Mouse (Mus musculus) lung, postnatal 0 days (tissue): ENCODE results near the gene Washc4. TPM values are rescaled to one million over a fixed set of nuclear protein-coding genes. Genes with fewer than 3 reads are reported as not detected.
A peak's percentile ranks its signal among the peaks of the same experiment; 100 is the strongest.
"Not testable (repeated sequence)": the region's sequence is repeated elsewhere in the genome, so short reads cannot be mapped to it uniquely, and the experiment has no call there.

ENCODE experiments used
- ATAC-seq: fragments of 200-750 bp; cut with Nextera tagmentation; 2 replicates; pipeline ENCODE4 v1.8.0; 2017; ENCODE audit warnings: moderate library complexity
- DNase-seq: peaks from one replicate; pipeline ENCODE4 v3.0.0-alpha.2; 2016; ENCODE audit warnings: low spot score
- H3K27ac ChIP-seq: fragments of 300-500 bp; sonication (generic); 2 replicates; pipeline ENCODE4 v1.5.1; 2014; ENCODE audit warnings: antibody characterized with exemption, mild to moderate bottlenecking, low read length, mixed read lengths
- H3K27me3 ChIP-seq: fragments of 300-500 bp; sonication (generic); replicated peaks from 2 replicates; pipeline ENCODE4 v1.6.1; 2014; ENCODE audit warnings: low read length, mixed read lengths; ENCODE audit not compliant: insufficient read depth
- H3K36me3 ChIP-seq: fragments of 300-500 bp; sonication (generic); 2 replicates; pipeline ENCODE4 v1.6.1; 2014; ENCODE audit warnings: low read length, mixed read lengths; ENCODE audit not compliant: insufficient read depth
- H3K4me1 ChIP-seq: fragments of 300-500 bp; sonication (generic); 2 replicates; pipeline ENCODE4 v1.6.1; 2014; ENCODE audit warnings: antibody characterized with exemption, low read depth, low read length, mixed read lengths; ENCODE audit not compliant: insufficient read depth
- H3K4me2 ChIP-seq: fragments of 300-500 bp; sonication (generic); replicated peaks from 2 replicates; pipeline ENCODE4 v1.6.1; 2014; ENCODE audit warnings: low read depth, mild to moderate bottlenecking, low read length, moderate library complexity, mixed read lengths
- H3K4me3 ChIP-seq: fragments of 300-500 bp; sonication (generic); 2 replicates; pipeline ENCODE4 v1.5.1; 2014; ENCODE audit warnings: low read depth, low read length
- H3K9ac ChIP-seq: fragments of 300-500 bp; sonication (generic); replicated peaks from 2 replicates; pipeline ENCODE4 v1.6.1; 2014; ENCODE audit warnings: low read depth, mild to moderate bottlenecking
- H3K9me3 ChIP-seq: fragments of 300-500 bp; sonication (generic); 2 replicates; pipeline ENCODE4 v1.6.1; 2016; ENCODE audit warnings: low read length, mixed read lengths
- CTCF ChIP-seq: IDR thresholded peaks from 2 replicates; pipeline ENCODE4 v1.5.1; 2016; ENCODE audit warnings: antibody characterized with exemption, mild to moderate bottlenecking
- EP300 ChIP-seq: IDR thresholded peaks from 2 replicates; pipeline ENCODE4 v1.6.1; 2016; ENCODE audit warnings: antibody characterized with exemption, mild to moderate bottlenecking, control low read depth
- WGBS: fragments of 180-500 bp; shearing (Covaris S2); extraction: QIAGEN DNeasy Blood & Tissue Kit; methylation state at CpG from one replicate; pipeline ENCODE4 v1.1.7; 2014; 5-methylcytosine and 5-hydroxymethylcytosine counted together
- polyA plus RNA-seq: library from polyadenylated mRNA; unstranded; fragments of >200 nt; fragmentation: Nextera tagmentation; extraction: Ambion mirVana; gene quantifications from 2 replicates; pipeline ENCODE4 v1.2.1, GENCODE M21; 2015

The Washc4 gene
- 28.3 and 32.7 TPM in 2 replicates for polyA plus RNA-seq

DNA sequence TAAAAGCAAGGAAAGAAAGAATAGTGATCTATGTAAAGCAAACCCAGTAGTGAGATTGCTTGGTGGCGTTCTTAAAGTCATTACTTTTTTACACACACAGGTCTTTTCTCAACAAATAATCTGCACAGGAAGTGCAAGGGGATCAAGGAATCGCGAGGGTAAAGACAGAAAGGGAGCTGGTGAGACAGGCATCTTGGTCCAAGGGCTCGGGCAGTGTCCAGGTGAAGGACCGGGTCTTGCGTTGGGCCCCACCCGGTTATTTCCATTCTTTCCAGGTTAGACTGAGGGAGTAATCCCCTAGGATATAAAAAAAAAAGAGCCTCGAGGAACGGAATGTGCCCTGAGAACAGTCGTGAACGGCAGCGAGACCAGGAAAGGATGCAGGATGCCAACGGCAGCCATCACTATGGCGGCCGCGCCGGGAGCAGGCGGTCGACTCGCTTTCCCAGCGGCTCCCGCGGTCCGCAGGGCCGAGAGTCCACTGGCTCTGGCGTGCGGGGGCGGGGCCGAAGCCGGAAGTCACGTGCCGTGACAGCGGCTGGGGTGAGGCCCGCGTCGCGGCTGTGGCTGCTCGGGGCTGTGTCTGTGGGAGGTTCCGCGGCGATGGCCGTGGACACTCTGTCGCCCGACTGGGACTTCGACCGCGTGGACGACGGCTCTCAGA is at the start of gene Washc4:
Washc4 (plus strand) TSS at position 314 of the 664 bp plus-strand sequence.
- Histone ChIP-seq H3K4me1 (no peaks in the 10 kb centered on the region; the same call in 1 of the 2 replicates), H3K9me3 (no peaks in the 10 kb centered on the region), H3K4me2 (peak within 1 kb of the TSS; percentile 55), H3K27ac (peak within 1 kb of the TSS; percentile 93), H3K4me3 (peak within 1 kb of the TSS; percentile 91), H3K36me3 (no peaks in the 10 kb centered on the region), H3K27me3 (no peaks in the 10 kb centered on the region), H3K9ac (peak within 1 kb of the TSS; percentile 88)
- ATAC-seq = peak; percentile 100
- peak; percentile 95 for DNase-seq
- TF ChIP-seq EP300 = no peak
- TF ChIP-seq CTCF = no peak
- 3% methylated on average over 37 of the region's 49 CpGs for whole genome bisulfite sequencing

DNA sequence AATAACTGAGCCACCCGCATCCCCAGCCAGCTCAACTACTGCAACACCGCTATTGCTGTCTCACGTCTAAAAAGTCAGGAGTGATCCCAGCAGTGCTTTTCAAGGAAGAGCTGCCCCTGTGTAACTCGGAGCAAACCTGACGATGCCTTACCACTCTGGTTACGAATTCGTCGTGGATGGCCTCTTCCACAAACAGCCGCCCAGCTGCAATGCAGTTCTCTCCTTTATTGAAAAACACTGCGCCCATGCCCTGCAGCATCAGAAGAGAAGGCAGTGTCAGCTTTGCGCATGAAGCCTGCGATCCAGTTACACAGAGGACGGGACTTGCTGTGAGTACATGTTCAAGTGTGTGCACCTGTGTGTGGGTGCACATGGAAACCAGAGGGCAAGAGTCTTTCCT is 46.2 kb upstream of the Washc4 start:
- Histone ChIP-seq H3K4me1 (no peaks in the 10 kb centered on the region), H3K9ac (no peak overlapping the region), H3K27me3 (no peaks in the 10 kb centered on the region), H3K4me2 (no peak overlapping the region), H3K27ac (no peak overlapping the region), H3K4me3 (no peak overlapping the region), H3K36me3 (no peaks in the 10 kb centered on the region), H3K9me3 (no peaks in the 10 kb centered on the region)
- TF ChIP-seq CTCF (no peak), EP300 (no peak)
- 80% methylated on average over 13 of the region's 13 CpGs for WGBS
- DNase-seq (no peak), ATAC-seq (no peak)

DNA sequence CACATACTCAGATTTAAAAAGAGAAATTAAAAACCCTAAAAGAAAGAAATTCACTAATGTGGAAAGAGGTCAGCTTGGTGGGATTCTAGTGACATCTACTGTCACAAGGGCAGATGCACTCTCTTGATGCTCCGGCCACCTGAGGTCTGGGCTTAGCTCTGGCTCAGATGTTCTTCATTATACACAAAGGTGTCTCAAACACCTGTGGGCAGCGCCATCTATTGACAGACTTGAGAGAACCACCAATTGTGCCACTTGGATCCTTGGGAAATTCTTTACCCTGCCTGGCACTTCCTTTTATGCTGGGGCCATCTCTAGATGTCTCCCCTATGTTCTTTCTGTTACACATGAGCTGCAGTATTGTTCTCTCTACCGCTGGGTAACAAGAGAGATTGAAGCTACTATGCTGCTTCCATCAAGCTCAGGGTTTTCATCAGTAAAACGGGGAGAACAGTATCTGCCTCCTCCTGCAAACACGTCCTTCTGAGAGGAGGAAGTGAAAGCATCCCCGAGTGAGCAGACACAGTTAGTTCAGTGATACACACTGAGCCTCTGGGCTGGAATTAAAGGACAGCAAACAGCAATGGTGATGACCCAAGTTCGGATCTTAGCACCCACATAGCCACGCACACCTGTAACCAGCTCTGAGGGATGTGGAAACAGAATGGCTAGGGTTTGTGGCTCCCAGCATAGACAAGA is 34.4 kb upstream of the Washc4 start:
- no peak for ATAC-seq
- H3K4me1 ChIP-seq = no peaks in the 10 kb centered on the region
- no peak overlapping the region for H3K27ac ChIP-seq
- H3K4me2 ChIP-seq = no peak overlapping the region
- H3K4me3 ChIP-seq = no peak overlapping the region
- 54% methylated on average over 8 of the region's 8 CpGs for whole genome bisulfite sequencing
- DNase-seq = no peak
- no peaks in the 10 kb centered on the region for H3K9me3 ChIP-seq
- TF ChIP-seq CTCF (peak; percentile 47), EP300 (no peak)
- H3K36me3 ChIP-seq = no peaks in the 10 kb centered on the region
- no peaks in the 10 kb centered on the region for H3K27me3 ChIP-seq
- H3K9ac ChIP-seq = no peak overlapping the region

DNA sequence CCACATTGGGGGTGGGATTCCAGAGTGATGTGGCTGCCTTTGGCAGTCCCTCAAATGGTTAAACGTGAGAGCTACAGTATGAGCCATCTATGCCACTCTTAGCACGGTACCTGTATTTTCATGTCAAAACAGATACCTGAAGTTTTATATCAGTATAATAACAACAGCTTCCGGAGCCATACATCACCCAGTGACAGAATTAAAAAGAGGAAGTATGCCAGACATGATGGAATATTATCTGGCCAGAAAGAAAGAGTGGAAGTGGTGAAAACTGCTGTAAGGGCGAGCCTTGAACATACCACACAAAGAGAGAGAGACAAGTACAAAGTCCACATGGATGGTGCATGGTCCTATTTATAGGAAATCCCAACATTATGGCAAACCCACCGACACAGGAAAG is 32.2 kb upstream of the Washc4 start:
- ATAC-seq (no peak), DNase-seq (no peak)
- H3K36me3 ChIP-seq = no peaks in the 10 kb centered on the region
- H3K27ac ChIP-seq = no peak overlapping the region
- 74% methylated on average over 5 of the region's 5 CpGs for WGBS
- TF ChIP-seq CTCF (no peak), EP300 (no peak)
- no peaks in the 10 kb centered on the region for H3K4me1 ChIP-seq
- no peaks in the 10 kb centered on the region for H3K27me3 ChIP-seq
- no peak overlapping the region for H3K4me2 ChIP-seq
- no peak overlapping the region for H3K4me3 ChIP-seq
- H3K9me3 ChIP-seq = no peaks in the 10 kb centered on the region
- H3K9ac ChIP-seq = no peak overlapping the region

DNA sequence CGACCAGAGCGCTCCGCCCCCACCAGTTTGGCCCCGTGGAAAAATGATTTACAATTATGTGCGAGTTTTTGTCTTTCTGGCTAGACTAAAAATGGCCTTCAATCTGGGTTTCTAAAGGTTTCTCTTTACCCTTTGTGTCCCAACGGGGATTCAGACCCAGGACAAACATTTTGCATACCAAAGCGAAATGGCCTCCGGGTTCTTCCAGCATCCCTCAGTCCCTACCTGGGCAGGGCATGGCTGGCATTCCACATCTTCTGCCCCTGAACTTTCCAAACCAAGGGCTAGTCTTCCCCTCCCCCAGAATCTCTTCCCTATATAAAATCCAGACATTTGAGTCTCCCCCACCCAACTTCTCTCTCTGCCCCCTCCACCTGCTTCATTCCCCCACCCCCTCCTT is 29.8 kb upstream of the Washc4 start:
- WGBS = 79% methylated on average over 8 of the region's 8 CpGs
- H3K9me3 ChIP-seq = no peaks in the 10 kb centered on the region
- ATAC-seq = no peak
- H3K27me3 ChIP-seq = no peaks in the 10 kb centered on the region
- no peaks in the 10 kb centered on the region for H3K36me3 ChIP-seq
- H3K4me2 ChIP-seq = no peak overlapping the region
- no peak overlapping the region for H3K27ac ChIP-seq
- TF ChIP-seq CTCF = no peak
- TF ChIP-seq EP300 = no peak
- no peaks in the 10 kb centered on the region for H3K4me1 ChIP-seq
- no peak for DNase-seq
- H3K9ac ChIP-seq = no peak overlapping the region
- no peak overlapping the region for H3K4me3 ChIP-seq

DNA sequence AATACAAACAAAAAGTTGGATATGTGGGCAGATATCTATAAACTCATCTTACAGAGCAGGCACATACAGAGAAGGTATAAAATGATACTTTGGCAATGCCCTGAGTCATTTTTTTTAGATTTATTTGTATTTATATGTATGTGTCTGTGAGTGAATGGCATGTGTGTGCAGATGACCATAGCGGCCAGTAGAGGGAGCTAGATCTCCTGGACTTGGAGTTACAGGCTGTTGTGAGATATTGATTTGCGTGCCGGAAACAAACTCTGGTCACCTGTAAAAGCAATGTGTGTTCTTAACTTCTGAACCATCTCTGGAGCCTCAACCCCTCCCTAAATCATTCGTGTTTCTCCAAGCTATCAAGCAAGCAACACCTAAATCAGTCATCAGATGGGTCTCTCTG is 22.6 kb upstream of the Washc4 start:
- 81% methylated on average over 4 of the region's 4 CpGs for WGBS
- Histone ChIP-seq H3K36me3 (no peaks in the 10 kb centered on the region), H3K9ac (no peak overlapping the region), H3K4me1 (no peaks in the 10 kb centered on the region), H3K27ac (no peak overlapping the region), H3K27me3 (no peaks in the 10 kb centered on the region), H3K4me2 (no peak overlapping the region), H3K4me3 (no peak overlapping the region), H3K9me3 (no peaks in the 10 kb centered on the region)
- DNase-seq (no peak), ATAC-seq (no peak)
- peak; percentile 48 for TF ChIP-seq CTCF
- no peak for TF ChIP-seq EP300

DNA sequence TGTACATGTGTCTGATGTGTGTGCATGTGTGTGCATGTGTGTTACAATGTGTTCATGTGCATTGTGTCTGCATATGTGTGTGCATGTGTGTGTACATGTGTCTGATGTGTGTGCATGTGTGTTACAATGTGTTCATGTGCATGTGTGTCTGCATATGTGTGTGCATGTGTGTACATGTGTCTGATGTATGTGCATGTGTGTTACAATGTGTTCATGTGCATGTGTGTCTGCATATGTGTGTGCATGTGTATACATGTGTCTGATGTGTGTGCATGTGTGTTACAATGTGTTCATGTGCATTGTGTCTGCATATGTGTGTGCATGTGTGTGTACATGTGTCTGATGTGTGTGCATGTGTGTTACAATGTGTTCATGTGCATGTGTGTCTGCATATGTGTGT is 19.3 kb upstream of the Washc4 start:
- H3K27ac ChIP-seq, ATAC-seq, H3K9ac ChIP-seq, H3K9me3 ChIP-seq, H3K27me3 ChIP-seq, H3K4me3 ChIP-seq, H3K4me2 ChIP-seq, H3K36me3 ChIP-seq, DNase-seq, H3K4me1 ChIP-seq: not testable (repeated sequence)
